Mouse (Mus musculus) spleen, adult 18-20 months (tissue): ENCODE data around the gene Eif1ax.
"Not testable (repeated sequence)": the region's sequence is repeated elsewhere in the genome, so short reads cannot be mapped to it uniquely, and the experiment has no call there.

Experiments used
- DNase-seq, 2 experiments: peaks; one replicate each; pipeline ENCODE4 v3.0.0; 2022; ENCODE audit warnings: mixed read lengths in 2 of 2

Eif1ax gene

DNA sequence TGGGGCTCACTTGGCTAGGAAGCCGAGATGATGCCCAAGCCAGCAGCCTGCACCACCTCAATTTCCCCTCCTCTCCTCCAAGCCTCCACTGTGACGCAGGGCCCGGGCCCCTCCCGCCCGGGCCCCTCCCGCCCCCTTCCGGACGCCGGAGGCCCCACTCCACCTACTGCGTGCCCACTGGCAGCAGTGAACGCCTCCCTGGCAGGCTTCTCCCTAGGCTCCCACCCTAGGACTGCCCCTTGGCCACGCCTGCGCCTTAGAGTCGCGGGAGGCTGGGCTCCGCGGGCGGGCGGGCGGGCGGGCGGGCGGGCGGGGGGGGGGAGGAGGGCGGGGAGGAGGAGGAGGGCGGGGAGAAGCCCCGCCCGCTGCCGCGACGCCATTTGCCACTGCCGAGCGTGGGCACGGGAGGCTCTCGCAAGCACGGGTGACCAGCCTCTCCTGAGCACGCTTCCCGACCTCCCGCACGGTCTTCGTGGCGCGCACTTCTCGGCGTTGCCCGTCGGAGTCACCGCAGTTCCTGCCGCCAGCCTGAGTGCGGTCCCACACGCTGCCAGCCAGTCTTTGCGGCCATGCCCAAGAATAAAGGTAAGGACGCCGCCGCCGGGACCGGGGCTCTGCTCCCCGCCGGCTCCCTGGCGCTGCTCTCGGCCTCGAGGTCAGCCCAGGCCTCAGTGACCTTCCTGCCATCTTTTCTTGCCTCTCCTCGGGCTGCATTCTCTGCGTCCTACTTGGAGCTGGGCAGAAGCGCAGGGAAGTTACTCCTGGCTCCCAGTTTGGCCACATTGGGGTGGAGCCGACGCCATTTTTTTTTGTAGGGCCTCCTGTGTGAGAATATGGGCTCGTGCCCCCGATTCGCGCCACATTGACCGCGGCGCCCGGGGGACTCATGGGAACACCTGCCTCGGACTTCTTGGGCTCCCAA is at the start of gene Eif1ax:
Gene Eif1ax, plus strand, starts transcription at position 348 of the 922 bp plus-strand sequence.
- DNase-seq, result peak; percentile 56 to 60

DNA sequence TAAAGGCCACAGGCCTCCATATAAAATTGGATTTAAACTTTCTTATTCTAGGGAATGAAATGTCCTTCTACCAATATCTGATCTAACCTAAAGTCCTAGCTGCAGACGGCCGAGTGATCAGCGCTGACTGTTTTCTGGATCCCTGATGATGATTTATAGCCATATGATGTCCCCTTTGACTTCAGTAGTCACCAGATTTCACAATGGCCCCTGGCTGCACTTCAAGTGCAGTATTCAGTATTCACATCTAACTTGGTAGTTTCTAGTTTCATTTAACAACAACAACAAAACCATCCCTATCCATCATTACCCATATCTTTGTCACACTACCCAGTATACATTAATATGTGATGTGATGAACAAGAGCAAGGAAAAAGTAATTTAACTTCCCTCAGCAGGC is 7.5 kb upstream of the Eif1ax start:
- DNase-seq, result no peak

DNA sequence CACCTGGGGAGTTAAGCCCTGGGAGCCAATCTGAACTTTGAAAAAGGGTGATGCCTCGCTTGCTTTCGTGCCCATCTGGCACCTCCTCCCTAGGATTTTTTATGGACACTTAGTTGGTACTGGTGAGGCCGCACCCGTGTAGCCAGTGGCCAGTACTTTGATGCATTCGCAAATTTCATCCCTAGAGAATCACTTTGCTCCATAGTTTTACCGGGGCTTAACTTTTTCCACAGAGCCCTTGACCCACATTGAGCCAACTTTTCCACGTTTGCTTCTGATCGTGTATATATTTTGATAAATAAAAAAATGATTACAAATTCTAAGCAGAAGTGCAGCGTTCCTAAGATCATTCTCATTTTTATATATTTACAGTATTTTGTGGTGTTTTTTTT is 771 bp downstream of the Eif1ax start:
- no peak for DNase-seq

DNA sequence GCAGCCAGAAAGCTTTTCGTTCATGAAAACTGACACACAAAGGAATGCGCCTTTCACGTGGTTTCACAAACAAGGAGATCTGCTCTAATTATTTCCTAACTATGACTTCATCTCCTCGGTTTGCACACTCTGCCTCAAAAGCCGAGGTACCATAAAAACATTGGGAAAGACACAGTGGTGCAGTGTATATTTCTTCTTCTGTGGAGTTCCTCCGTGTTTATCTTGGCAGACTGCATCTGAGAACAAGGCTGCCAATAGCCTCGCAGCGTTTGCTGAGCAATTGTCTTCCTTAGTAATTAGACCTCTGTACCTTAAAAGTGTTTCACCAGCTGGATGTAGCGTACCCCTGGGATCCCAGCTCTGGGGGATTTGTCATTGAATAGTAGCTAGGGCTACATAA is 15.1 kb downstream of the Eif1ax start:
- no peak for DNase-seq

DNA sequence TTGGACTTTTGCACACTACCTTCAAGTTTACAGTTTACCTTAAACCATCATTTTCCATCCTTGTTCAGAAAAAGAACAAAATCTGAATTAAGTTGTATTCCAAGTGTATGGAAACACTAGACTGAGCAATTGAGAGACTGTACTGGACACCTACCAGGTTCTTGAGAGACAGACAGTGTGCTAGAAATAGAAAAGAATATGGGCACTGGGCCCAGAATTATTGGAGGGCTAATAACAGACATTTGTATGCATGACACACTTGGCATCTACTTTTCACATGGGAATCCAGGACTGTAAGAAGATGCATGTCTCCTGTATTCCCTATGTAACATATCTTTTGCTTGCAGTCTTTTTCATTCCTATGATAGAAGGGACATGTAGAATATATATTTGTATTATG is 17.0 kb downstream of the Eif1ax start:
- DNase-seq, result no peak

DNA sequence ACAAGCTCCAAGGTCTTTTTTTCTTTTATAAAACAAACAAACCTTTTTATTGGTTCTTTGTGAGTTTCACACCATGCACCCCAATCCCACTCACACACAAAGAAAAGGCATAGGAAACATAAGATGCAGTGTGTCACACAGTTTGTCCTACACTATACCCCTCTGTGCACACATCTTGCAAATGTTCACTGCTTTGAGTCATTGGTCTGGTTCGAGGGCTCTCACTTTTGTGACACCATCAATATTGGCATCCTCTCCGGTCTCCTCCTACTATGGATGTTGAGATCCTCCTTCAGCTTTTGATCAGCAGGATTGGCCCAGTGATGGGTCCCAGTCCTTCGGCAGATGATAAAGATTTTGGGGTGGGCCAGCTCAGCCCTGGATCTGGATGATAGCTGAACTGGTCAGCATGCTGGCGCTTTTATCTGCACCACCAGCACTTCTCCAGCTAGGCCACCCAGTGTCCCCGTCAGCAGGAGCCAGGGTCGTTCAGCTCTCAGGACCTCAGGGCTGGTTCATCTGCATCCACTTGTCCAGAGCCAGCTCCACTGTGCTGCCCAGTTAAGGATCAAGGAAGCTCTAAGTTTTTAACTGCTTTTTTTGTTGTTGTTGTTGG is 18.5 kb downstream of the Eif1ax start:
- DNase-seq, result no peak

DNA sequence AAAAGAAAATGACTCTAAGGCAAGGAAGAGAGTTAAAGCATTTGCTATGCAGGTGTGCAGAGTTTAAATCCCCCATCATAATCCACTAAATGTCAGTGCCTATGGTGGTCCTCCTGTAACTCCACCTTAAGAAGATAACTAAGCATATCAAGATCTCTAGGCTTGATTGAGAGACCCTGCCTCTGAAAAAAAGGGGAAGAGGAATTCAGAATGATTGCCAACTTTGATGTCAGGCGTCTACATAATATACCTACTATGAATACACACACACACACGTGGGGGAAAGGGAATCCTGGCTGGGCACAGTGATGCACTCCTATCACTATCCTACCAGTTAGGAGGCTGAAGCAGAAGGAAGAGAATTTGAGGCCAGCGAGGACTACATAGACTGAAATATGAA is 19.3 kb downstream of the Eif1ax start:
- DNase-seq, result no peak

DNA sequence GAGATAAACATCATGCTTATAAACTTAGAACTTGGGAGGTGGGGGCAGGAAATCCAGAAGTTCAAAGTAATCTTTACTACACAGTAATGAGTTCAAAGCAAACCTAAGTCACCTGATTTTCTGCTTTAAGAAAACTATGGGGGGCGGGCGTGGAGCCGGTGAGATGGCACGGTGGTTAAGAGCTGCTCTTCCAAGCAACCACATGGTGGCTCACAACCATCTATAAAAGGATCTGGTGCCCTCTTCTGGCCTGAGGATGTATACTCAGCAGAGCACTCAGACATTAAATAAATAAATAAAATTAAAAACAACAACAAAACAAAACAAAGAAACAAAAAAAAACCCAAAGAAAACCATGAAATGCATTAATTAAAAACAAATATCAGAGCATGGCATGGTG is 37.3 kb downstream of the Eif1ax start:
- DNase-seq, result peak in 1 of 2 experiments; percentile 6

DNA sequence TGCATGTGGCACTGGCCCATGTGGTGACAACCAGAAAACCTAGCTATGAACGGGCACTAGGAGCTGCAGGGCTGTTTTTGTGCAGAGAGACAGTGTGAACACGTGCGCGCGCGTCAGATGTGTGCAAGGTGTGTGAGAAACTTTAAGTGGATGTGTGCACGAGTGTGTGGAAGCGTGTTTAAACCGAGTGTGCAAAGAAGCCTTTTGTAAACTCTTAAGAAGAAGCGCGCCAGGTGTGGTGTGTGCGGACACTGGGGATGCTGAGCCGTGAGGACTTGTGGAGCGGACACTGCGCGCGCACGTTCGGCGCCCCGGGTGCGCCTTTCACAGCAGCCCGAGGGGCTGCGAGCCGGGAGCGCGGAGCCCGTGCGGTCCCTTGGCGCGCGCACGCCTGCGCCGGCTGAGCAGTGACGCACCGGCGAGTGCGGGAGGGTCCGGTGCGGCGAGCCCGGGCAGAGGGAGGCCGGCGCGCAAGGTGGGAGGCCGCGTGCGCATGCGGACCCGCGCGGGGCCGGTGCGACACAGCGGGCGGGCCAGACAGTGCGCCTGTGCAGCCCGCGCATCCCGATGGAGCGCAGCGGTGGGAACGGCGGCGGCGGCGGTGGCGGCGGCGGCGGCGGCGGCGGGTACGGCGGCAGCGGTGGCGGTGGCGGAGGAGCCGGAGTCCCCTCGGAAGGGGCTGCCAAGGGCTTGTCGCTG is 42.3 kb downstream of the Eif1ax start, which contains the start of gene Map7d2:
Gene Map7d2, plus strand, starts transcription at position 443 of the 699 bp plus-strand sequence.
- peak in 1 of 2 experiments; percentile 1 for DNase-seq

DNA sequence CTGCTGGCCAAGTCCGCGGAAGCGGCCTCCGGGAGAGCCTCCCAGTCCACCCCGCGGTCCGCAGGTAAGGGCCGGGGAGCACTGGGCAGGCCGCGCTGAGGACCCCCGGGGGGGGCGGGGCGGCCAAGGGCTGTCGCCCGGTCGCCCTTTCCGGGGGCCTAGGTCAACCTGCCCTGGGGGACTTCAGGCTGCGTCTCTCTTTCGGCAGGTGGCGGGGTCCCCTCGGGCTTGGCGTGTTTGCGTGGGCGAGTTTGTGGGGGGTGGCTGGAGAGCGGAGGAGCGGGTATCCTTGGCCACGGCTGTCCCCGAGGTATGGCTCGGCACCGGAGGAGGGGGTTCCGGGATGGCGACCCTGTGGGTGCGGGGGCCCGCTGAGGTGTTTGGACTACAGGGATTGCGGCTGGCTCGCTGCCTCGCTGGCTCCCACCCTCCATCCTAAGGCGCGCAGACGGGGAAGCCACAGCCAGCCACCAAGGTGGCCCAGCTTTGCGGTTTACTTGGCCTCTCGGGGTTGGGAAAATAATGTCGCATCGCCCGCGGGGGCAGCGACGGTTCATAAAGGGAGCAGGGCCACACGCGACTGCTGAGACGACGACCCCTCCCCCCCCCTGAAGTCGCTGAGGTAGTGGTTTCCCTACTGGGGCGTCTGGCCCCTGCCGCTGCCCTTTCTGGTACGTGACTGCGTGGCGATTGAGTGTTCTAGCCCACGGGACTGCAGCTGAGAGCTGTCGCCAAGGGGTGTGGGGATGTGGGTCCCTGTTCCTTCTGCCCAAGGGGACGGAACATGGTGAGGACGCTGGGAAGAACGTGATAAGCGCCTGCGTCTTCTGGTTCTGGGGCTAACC is 43.1 kb downstream of the Eif1ax start:
- peak in 1 of 2 experiments; percentile 1 for DNase-seq

DNA sequence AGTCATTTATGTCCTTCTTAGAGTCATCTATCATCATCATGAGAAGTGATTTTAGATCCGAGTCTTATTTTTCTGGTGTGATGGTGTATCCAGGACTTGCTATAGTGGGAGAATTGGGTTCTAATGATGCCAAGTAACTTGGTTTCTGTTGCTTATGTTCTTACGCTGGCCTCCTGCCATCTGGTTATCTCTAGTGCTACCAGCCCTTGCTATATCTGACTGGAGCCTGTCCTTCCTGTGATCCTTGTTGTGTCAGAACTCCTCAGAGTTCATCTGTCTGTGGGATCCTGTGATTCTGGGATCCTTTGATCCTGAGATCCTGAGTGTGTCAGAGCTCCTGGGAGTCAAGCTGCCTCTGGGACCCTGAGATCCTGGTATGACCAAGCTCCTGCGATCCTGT is 58.5 kb downstream of the Eif1ax start:
- DNase-seq, result not testable (repeated sequence)
